Mouse (Mus musculus): ENCODE results near the gene Tmem30b. TPM values are rescaled to one million over a fixed set of nuclear protein-coding genes. Genes with fewer than 3 reads are reported as not detected.
A peak's percentile ranks its signal among the peaks of the same experiment; 100 is the strongest.

The Tmem30b gene
- polyA plus RNA-seq, 1 experiment from 2014 or later, result 15.7 TPM

DNA sequence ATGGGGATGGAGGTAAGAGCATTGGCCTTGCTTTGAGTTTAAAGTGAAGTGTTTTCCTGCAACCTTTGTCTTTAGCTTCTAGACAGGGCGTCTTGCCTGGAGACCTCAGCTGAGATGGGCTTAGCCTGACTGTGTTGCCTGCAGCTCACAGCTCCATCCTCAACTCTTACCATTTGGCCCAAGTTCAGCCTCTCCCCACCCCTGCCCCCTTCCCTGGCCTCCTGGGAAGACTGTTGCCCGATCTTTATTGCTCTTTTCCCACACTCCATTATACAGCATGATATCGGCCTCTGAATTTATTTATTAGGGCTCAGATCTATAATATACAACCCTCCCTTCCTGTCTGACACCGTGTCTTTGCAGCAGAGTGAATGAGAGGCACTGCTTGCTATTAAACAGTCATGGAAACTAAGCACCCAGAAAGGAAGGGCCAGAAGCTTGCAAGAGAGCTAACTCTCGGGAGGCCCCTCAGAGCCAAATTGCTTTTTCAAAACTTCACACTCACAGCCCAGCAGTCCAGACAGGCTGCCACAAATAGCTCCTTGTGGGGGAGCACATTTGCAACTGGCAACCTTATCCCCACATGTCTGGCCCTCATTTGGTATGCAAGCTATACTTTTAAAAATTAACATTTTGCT, 45.4 kb downstream of the Tmem30b start:
- Histone ChIP-seq H3K4me3 (no peak overlapping the region), H3K9me3 (replicated peaks) (no peaks in the 10 kb centered on the region), H3K27ac (peak overlapping the region; percentile 75), H3K27me3 (ENCODE audit: low read depth, poor library complexity, severe bottlenecking) (no peaks in the 10 kb centered on the region), H3K36me3 (no peaks in the 10 kb centered on the region), H3K4me1 (peaks cover 40% of the 10 kb centered on the region)
- no peak for DNase-seq (ENCODE audit: low spot score)
- WGBS, result 24% methylated on average over 5 of the region's 5 CpGs

GRCm38 (mm10) chr12:73495172-73495571, 51.0 kb downstream of the Tmem30b start:
- Histone ChIP-seq H3K36me3 (no peaks in the 10 kb centered on the region), H3K27ac (peak overlapping the region; percentile 54), H3K9me3 (replicated peaks) (no peaks in the 10 kb centered on the region), H3K4me1 (peaks cover 42% of the 10 kb centered on the region), H3K27me3 (ENCODE audit: low read depth, poor library complexity, severe bottlenecking) (no peaks in the 10 kb centered on the region), H3K4me3 (peak overlapping the region; percentile 9; the same call in 1 of the 2 replicates)
- peak; percentile 73 for DNase-seq (ENCODE audit: low spot score)
- 17% methylated on average over 10 of the region's 10 CpGs for WGBS

GRCm38 (mm10) chr12:73493929-73494530, 52.2 kb downstream of the Tmem30b start:
- no peak for DNase-seq (ENCODE audit: low spot score)
- 87% methylated on average over 16 of the region's 16 CpGs for WGBS
- H3K4me3 ChIP-seq, result no peak overlapping the region
- no peaks in the 10 kb centered on the region for H3K9me3 ChIP-seq (replicated peaks)
- no peaks in the 10 kb centered on the region for H3K27me3 ChIP-seq (ENCODE audit: low read depth, poor library complexity, severe bottlenecking)
- peaks cover 35% of the 10 kb centered on the region for H3K4me1 ChIP-seq
- no peaks in the 10 kb centered on the region for H3K36me3 ChIP-seq
- peak overlapping the region; percentile 67 for H3K27ac ChIP-seq

Other genes starting within 250 kb of the Tmem30b start
- 6.4 and 7.4 TPM in 2 replicates for gene Prkch, start 38.4 kb upstream of the Tmem30b start, polyA plus RNA-seq (2016; fragmentation: Nextera tagmentation; extraction: Ambion mirVana)